Mouse (Mus musculus): Measurements from ENCODE around the gene Zfp329. TPM values are rescaled to one million over a fixed set of nuclear protein-coding genes. Genes with fewer than 3 reads are reported as not detected.
"Not testable (repeated sequence)": the region's sequence is repeated elsewhere in the genome, so short reads cannot be mapped to it uniquely, and the experiment has no call there.

Gene Zfp329
- 2.1 and 4.2 TPM in 2 replicates for polyA plus RNA-seq (2012; ENCODE audit: insufficient read depth, insufficient read length, missing spikeins)

DNA sequence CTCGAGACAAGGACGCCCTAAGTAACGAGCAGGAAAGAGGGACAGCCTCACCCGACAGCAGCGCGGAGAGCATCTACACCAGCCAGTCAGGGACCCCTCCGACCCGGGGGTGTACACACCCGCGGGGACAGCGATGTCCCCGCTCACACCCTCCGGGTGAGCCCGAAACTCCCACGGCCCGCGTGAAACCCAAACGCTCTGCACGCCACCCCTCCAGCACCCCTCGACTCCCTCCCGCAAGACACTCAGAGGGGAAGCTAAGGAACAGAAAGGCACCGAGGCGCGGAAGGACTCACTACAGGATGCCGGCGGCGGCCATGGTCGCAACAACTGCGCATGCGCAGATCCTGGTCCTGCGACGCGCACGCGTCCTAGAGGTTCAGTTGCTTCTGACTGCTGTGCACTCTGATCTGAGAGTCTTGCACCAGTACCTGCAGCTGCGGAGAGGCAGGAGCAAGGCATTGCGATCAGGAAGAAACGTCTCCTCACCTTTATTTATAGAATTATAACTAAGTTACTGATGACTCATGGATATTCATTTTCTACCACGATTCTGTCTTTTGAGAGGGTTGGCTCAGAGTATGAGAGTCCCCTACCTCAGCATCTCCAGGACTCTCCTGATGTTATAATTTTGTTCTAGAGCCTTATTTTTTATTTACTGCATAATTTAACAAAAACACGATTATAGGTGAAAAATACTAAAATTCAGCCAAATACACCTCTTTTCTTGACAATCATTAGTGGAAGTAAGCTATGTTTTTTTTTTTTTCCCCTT, at the start of gene Zfp329:
TSS of gene Zfp329 (minus strand) at position 338 of the 775 bp plus-strand sequence.
- peak within 1 kb of the TSS; percentile 93 for H3K4me3 ChIP-seq (ENCODE audit: insufficient read depth, low read depth, low read length)
- H3K4me1 ChIP-seq (ENCODE audit: control insufficient read depth, insufficient read depth, insufficient read length, low read length) = no peaks in the 10 kb centered on the region
- no peak within 1 kb of the TSS for H3K27ac ChIP-seq (replicated peaks; ENCODE audit: low read depth, low read length)

- H3K4me3 ChIP-seq (ENCODE audit: insufficient read depth, low read depth, low read length) = peak overlapping the region; percentile 85
- H3K27ac ChIP-seq (replicated peaks; ENCODE audit: low read depth, low read length) = no peak overlapping the region
- no peaks in the 10 kb centered on the region for H3K4me1 ChIP-seq (ENCODE audit: control insufficient read depth, insufficient read depth, insufficient read length, low read length)
Observed at GRCm38 (mm10) chr7:12835779-12836178, 17.1 kb upstream of the Zfp329 start.

- Histone ChIP-seq H3K4me1 (ENCODE audit: control insufficient read depth, insufficient read depth, insufficient read length, low read length) (no peaks in the 10 kb centered on the region), H3K4me3 (ENCODE audit: insufficient read depth, low read depth, low read length) (peak overlapping the region; percentile 85)
Observed at GRCm38 (mm10) chr7:12835193-12835671, 16.6 kb upstream of the Zfp329 start.

GRCm38 (mm10) chr7:12834162-12835120, 15.8 kb upstream of the Zfp329 start, which contains the start of gene Zfp110:
TSS of gene Zfp110 (plus strand) at chr7:12834761.
- peak within 1 kb of the TSS; percentile 85 for H3K4me3 ChIP-seq (ENCODE audit: insufficient read depth, low read depth, low read length)
- H3K4me1 ChIP-seq (ENCODE audit: control insufficient read depth, insufficient read depth, insufficient read length, low read length) = no peaks in the 10 kb centered on the region
- H3K27ac ChIP-seq (replicated peaks; ENCODE audit: low read depth, low read length) = peak within 1 kb of the TSS; percentile 97

More at GRCm38 (mm10) chr7:12835193-12835671, 16.6 kb upstream of the Zfp329 start:
- H3K27ac ChIP-seq (replicated peaks; ENCODE audit: low read depth, low read length) = peak overlapping the region; percentile 82

DNA sequence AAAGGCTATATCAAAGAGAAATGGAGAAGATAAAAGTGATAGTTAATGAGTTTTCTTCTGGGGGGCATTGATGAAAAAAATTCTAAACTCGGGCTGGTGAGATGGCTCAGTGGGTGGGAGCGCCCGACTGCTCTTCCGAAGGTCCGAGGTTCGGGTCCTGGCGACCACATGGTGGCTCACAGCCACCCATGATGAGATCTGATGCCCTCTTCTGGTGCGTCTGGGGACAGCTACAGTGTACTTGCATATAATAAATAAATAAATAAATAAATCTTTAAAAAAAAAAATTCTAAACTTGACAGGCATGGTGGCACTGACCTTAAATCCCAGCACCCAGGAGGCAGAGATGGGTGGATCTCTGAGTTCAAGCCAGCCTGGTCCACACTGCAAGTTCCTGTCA, 3.1 kb downstream of the Zfp329 start:
- Histone ChIP-seq H3K4me3 (ENCODE audit: insufficient read depth, low read depth, low read length) (no peak overlapping the region), H3K4me1 (ENCODE audit: control insufficient read depth, insufficient read depth, insufficient read length, low read length) (no peaks in the 10 kb centered on the region), H3K27ac (replicated peaks; ENCODE audit: low read depth, low read length) (no peak overlapping the region)

- Histone ChIP-seq H3K27ac (replicated peaks; ENCODE audit: low read depth, low read length) (peak overlapping the region; percentile 9; the same call in 1 of the 2 replicates), H3K4me3 (ENCODE audit: insufficient read depth, low read depth, low read length) (peak overlapping the region; percentile 60), H3K4me1 (ENCODE audit: control insufficient read depth, insufficient read depth, insufficient read length, low read length) (no peaks in the 10 kb centered on the region)
Observed at GRCm38 (mm10) chr7:12803727-12804071, 15.0 kb downstream of the Zfp329 start.

- Histone ChIP-seq H3K27ac (replicated peaks; ENCODE audit: low read depth, low read length) (peak within 1 kb of the TSS; percentile 9), H3K4me3 (ENCODE audit: insufficient read depth, low read depth, low read length) (peak within 1 kb of the TSS; percentile 60), H3K4me1 (ENCODE audit: control insufficient read depth, insufficient read depth, insufficient read length, low read length) (no peaks in the 10 kb centered on the region)
Observed at GRCm38 (mm10) chr7:12802866-12803726, 15.6 kb downstream of the Zfp329 start, which contains the start of gene Zscan18. TSS of gene Zscan18 (minus strand) at chr7:12803635.

DNA sequence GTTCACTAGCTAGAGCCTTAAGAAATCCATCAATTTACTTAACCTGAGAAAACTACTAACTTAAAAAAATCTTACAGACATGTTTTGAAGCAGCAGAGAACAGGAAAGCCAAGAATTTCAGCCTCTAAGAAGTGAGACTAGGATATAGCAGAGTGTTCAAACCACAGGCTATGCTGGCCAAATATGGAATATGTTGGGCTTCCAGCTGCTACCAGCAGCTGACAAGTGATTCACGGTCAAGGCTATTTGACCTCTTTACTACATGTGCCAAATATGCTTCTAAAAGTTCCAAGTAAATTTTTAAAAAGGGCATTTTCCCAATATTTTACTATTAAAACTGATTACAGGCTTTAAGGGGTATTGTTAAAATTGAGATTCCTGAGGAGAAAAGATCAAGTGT, 19.1 kb downstream of the Zfp329 start:
- no peak overlapping the region for H3K4me3 ChIP-seq (ENCODE audit: insufficient read depth, low read depth, low read length)

DNA sequence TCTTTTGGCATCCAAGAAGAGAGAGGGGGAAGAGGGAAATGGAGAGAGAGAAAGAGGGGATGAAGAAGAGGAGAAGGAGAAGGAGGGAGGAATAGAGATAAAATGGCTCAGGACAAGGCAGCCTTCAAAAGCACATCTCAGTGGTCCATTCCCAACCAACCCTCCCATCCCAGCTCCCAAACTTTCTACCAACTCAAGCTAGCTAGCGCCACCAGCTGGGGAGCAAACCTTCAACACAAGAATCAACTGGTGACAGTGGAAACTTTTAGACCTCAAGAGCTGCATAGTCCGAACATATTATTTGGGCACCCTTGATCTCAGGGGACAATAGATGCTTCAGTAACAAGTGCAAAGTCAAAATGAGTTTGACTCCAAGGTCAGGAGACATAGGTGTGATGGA, 20.7 kb downstream of the Zfp329 start:
- Histone ChIP-seq H3K4me1 (ENCODE audit: control insufficient read depth, insufficient read depth, insufficient read length, low read length) (no peaks in the 10 kb centered on the region), H3K4me3 (ENCODE audit: insufficient read depth, low read depth, low read length) (no peak overlapping the region), H3K27ac (replicated peaks; ENCODE audit: low read depth, low read length) (no peak overlapping the region)

More for the DNA sequence above, 19.1 kb downstream of the Zfp329 start:
- Histone ChIP-seq H3K27ac (replicated peaks; ENCODE audit: low read depth, low read length) (no peak overlapping the region), H3K4me1 (ENCODE audit: control insufficient read depth, insufficient read depth, insufficient read length, low read length) (no peaks in the 10 kb centered on the region)

GRCm38 (mm10) chr7:12792624-12793023, 26.0 kb downstream of the Zfp329 start:
- H3K27ac ChIP-seq (replicated peaks; ENCODE audit: low read depth, low read length); H3K4me1 ChIP-seq (ENCODE audit: control insufficient read depth, insufficient read depth, insufficient read length, low read length); H3K4me3 ChIP-seq (ENCODE audit: insufficient read depth, low read depth, low read length): not testable (repeated sequence)

DNA sequence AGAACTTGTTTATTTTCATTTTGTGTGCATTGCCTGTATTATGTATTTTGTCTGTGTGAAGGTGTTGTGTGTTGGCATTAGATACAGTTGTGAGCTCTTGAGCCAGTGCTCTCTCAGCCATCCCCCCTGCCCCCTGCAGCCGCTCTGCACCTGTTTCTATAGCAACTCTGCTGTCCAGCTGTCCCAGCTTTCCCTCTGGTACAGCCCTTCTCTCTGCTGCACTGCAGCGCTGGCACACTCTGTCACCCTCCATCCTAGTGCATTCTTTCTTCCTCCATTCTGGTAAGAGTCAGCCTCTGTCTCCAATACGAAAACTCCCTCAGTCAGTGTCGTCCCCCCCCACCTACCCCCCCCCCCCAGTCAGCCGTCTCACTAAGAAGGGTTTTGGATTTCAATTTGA, 30.6 kb downstream of the Zfp329 start:
- Histone ChIP-seq H3K4me1 (ENCODE audit: control insufficient read depth, insufficient read depth, insufficient read length, low read length) (no peaks in the 10 kb centered on the region), H3K27ac (replicated peaks; ENCODE audit: low read depth, low read length) (no peak overlapping the region)

GRCm38 (mm10) chr7:12787333-12787732, 31.3 kb downstream of the Zfp329 start:
- H3K27ac ChIP-seq (replicated peaks; ENCODE audit: low read depth, low read length) = no peak overlapping the region
- no peaks in the 10 kb centered on the region for H3K4me1 ChIP-seq (ENCODE audit: control insufficient read depth, insufficient read depth, insufficient read length, low read length)
- no peak overlapping the region for H3K4me3 ChIP-seq (ENCODE audit: insufficient read depth, low read depth, low read length)

More for the DNA sequence above, 30.6 kb downstream of the Zfp329 start:
- H3K4me3 ChIP-seq (ENCODE audit: insufficient read depth, low read depth, low read length) = no peak overlapping the region

- Histone ChIP-seq H3K4me3 (ENCODE audit: insufficient read depth, low read depth, low read length) (peak overlapping the region; percentile 69), H3K27ac (replicated peaks; ENCODE audit: low read depth, low read length) (no peak overlapping the region), H3K4me1 (ENCODE audit: control insufficient read depth, insufficient read depth, insufficient read length, low read length) (peaks cover 3% of the 10 kb centered on the region; the same call in 1 of the 2 replicates)
Observed at GRCm38 (mm10) chr7:12780151-12780830, 38.4 kb downstream of the Zfp329 start.

DNA sequence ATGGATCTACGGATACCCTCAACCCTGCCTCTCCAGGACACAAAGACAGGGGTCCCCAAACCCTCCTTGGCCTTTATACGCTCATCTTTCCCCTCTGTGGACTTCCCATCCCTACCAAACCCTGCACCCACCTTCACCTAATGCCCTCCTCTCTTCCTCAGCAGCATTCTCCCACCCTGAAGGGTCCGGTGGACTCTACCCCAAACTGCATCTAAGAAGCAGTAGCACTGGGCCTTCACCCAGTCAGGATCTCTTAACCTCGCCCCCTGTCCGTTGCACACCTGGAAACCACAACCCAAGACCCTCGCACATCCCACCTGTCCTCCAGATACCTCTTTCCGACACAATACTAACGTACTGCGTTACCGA, 38.9 kb downstream of the Zfp329 start:
- peak overlapping the region; percentile 69 for H3K4me3 ChIP-seq (ENCODE audit: insufficient read depth, low read depth, low read length)
- no peak overlapping the region for H3K27ac ChIP-seq (replicated peaks; ENCODE audit: low read depth, low read length)
- H3K4me1 ChIP-seq (ENCODE audit: control insufficient read depth, insufficient read depth, insufficient read length, low read length) = peaks cover 3% of the 10 kb centered on the region; the same call in 1 of the 2 replicates
